Mouse (Mus musculus): Measurements from ENCODE around the gene Gamt.

DNA sequence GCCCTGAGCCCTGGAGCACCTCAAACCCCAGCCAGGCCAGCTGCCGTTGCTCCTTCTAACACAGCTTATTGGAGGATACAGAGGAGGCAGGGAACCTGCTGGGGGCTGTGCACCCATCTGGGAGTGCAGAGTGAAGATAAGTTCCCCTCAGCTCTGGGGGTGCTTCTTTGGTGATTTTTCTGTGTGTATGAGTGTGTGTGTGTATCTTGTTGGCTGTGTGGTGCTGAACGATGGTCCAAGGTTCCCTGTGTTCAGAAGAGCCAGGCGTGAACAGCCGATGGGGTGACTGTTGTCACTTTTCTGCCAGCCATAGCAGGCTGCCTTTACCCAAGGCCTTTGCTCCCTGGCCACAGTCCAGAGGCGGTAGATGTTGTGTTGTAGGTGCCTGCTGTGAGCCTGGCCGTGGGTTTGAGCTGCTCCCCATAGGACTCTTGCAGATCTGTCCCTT is 9.9 kb upstream of the Gamt start:
- TF ChIP-seq CTCF (IDR thresholded peaks at IDR 0.05; ENCODE audit: borderline replicate concordance, insufficient read depth, low read depth, low read length) (no peak), POLR2A (IDR thresholded peaks at IDR 0.05; ENCODE audit: borderline replicate concordance, insufficient read depth, low read length) (no peak)

Data from cerebellum, adult 2 months (tissue).